Mouse (Mus musculus) stomach, postnatal 0 days (tissue): Measurements from ENCODE around the gene Sct. TPM values are rescaled to one million over a fixed set of nuclear protein-coding genes. Genes with fewer than 3 reads are reported as not detected.
A peak's percentile ranks its signal among the peaks of the same experiment; 100 is the strongest.

ENCODE experiments used
- ATAC-seq: fragments of 200-750 bp; cut with Nextera tagmentation; 2 replicates; pipeline ENCODE4 v1.8.0; 2017; ENCODE audit not compliant: low FRiP score, low TSS enrichment
- DNase-seq: peaks from one replicate; pipeline ENCODE4 v3.0.0-alpha.2; 2016; ENCODE audit warnings: low spot score
- H3K27ac ChIP-seq: fragments of 300-500 bp; sonication (generic); replicated peaks from 2 replicates; pipeline ENCODE4 v1.5.1; 2014; ENCODE audit warnings: mild to moderate bottlenecking, control low read depth
- H3K27me3 ChIP-seq: fragments of 300-500 bp; sonication (generic); 2 replicates; pipeline ENCODE4 v1.6.1; 2014; ENCODE audit warnings: low read length; ENCODE audit not compliant: control insufficient read depth, insufficient read depth
- H3K36me3 ChIP-seq: fragments of 300-500 bp; sonication (generic); 2 replicates; pipeline ENCODE4 v1.6.1; 2014; ENCODE audit warnings: low read length, mixed read lengths; ENCODE audit not compliant: control insufficient read depth, insufficient read depth
- H3K4me1 ChIP-seq: fragments of 300-500 bp; sonication (generic); replicated peaks from 2 replicates; pipeline ENCODE4 v1.6.1; 2014; ENCODE audit warnings: antibody characterized with exemption; ENCODE audit not compliant: control insufficient read depth, insufficient read depth
- H3K4me2 ChIP-seq: fragments of 300-500 bp; sonication (generic); replicated peaks from 2 replicates; pipeline ENCODE4 v1.6.1; 2014; ENCODE audit warnings: low read depth, mild to moderate bottlenecking, control low read depth, moderate library complexity
- H3K4me3 ChIP-seq: fragments of 300-500 bp; sonication (generic); 2 replicates; pipeline ENCODE4 v1.5.1; 2014; ENCODE audit warnings: low read depth, low read length, control low read depth
- H3K9ac ChIP-seq: fragments of 300-500 bp; sonication (generic); 2 replicates; pipeline ENCODE4 v1.6.1; 2014; ENCODE audit warnings: mild to moderate bottlenecking, low read length, control low read depth, mixed read lengths
- H3K9me3 ChIP-seq: fragments of 300-500 bp; sonication (generic); 2 replicates; pipeline ENCODE4 v1.6.1; 2016; ENCODE audit warnings: low read length; ENCODE audit not compliant: control insufficient read depth
- CTCF ChIP-seq: IDR thresholded peaks from 2 replicates; pipeline ENCODE4 v1.5.1; 2016; ENCODE audit warnings: antibody characterized with exemption, low read depth, mild to moderate bottlenecking, moderate library complexity
- EP300 ChIP-seq: optimal IDR thresholded peaks from 2 replicates; pipeline ENCODE3; 2016; ENCODE audit warnings: antibody characterized with exemption
- WGBS: fragments of 180-500 bp; shearing (Covaris S2); extraction: QIAGEN DNeasy Blood & Tissue Kit; methylation state at CpG from one replicate; pipeline ENCODE4 v1.1.7; 2014; 5-methylcytosine and 5-hydroxymethylcytosine counted together
- polyA plus RNA-seq: library from polyadenylated mRNA; unstranded; fragments of >200 nt; fragmentation: Nextera tagmentation; extraction: Ambion mirVana; gene quantifications from 2 replicates; pipeline ENCODE4 v1.2.1, GENCODE M21; 2015

Sct gene
- polyA plus RNA-seq, 1 experiment from 2014 or later: 2.2 TPM

DNA sequence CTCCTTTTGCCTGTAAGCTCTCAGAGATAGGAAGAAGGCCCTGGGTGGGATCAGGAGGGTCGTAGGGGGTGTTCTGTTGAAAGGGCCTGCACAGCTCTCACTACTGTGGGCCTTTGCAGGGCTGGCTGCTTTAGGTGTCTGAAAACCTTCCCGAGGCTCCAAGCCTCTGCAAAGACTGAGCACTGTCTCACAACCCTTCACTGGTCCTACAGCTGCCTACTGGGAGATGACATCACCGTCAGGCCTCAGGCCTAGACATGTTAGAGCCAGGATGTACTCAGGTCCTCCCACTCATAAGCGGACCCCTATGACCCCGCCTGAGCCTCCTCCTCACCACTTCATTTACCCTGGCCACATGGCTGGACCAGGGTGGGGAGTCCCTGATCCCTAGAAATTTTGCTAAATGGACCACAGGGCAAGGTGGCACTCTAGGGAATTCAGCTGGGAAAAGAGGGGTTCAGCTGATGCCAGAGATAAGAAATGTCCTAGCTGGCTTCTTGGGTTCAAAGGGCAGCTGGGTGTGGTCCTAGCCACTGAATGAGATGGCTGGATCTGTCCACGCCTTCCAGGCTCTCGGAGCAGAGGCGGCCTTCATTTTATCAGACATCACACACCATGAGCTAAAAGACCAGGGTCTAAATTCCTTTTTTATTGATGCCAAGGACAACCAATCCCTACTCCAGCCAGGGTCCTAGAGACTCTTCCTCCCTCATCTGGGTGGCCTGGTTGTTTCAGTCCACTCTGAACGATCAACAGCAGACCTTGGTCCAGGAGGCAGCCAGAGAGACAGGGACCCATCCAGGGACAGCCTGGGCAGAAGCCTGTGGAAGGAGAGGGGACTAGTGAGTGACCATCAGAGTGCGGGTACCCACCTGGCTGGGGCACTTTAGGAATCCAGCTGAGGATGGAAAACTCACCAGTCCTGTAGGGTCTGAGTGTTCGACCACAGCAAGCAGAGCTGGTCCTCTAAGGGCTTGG, 943 bp downstream of the Sct start:
- H3K36me3 ChIP-seq: no peaks in the 10 kb centered on the region
- TF ChIP-seq CTCF (no peak), EP300 (no peak)
- no peaks in the 10 kb centered on the region for H3K9me3 ChIP-seq
- DNase-seq (no peak), ATAC-seq (no peak)
- H3K27ac ChIP-seq: no peak overlapping the region
- WGBS: 75% methylated on average over 11 of the region's 11 CpGs
- H3K27me3 ChIP-seq: no peaks in the 10 kb centered on the region
- H3K4me3 ChIP-seq: no peak overlapping the region
- H3K9ac ChIP-seq: no peak overlapping the region
- H3K4me2 ChIP-seq: peak overlapping the region; percentile 81; the same call in 1 of the 2 replicates
- 0 out of 2 replicates have a peak, but pooled peaks cover 3% of the 10 kb centered on the region for H3K4me1 ChIP-seq

DNA sequence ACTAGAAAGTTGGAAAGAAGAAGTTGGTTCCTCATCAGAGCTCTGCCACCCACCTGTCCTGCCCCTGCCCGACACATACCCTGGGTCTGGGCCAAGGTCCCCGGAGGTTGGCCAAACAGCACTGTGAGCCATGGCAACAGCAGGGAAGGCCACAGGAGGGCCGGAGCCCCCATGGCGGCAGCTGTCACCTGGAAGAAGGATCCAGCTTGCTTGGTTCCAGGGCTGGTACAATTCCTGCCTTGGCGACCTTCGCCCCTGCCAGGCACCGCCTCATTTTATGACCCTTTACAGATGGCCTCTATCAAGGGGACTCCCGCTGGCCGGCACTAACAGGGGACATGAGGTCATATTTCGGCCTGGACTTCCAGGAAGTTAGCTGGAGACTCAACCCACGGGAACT, 2.4 kb downstream of the Sct start, which contains the start of gene Cdhr5:
Gene Cdhr5 (minus strand): TSS at position 241 of the 400 bp plus-strand sequence.
- 65% methylated on average over 11 of the region's 11 CpGs for WGBS
- H3K27ac ChIP-seq: no peak within 1 kb of the TSS
- no peaks in the 10 kb centered on the region for H3K9me3 ChIP-seq
- 0 out of 2 replicates have a peak, but pooled peaks cover 3% of the 10 kb centered on the region for H3K4me1 ChIP-seq
- no peak within 1 kb of the TSS for H3K4me3 ChIP-seq
- no peaks in the 10 kb centered on the region for H3K36me3 ChIP-seq
- H3K4me2 ChIP-seq: no peak within 1 kb of the TSS
- ATAC-seq: no peak; the same call in 1 of the 2 replicates
- no peak within 1 kb of the TSS for H3K9ac ChIP-seq
- no peak for TF ChIP-seq EP300
- no peak for TF ChIP-seq CTCF
- H3K27me3 ChIP-seq: no peaks in the 10 kb centered on the region
- peak; percentile 41 for DNase-seq

DNA sequence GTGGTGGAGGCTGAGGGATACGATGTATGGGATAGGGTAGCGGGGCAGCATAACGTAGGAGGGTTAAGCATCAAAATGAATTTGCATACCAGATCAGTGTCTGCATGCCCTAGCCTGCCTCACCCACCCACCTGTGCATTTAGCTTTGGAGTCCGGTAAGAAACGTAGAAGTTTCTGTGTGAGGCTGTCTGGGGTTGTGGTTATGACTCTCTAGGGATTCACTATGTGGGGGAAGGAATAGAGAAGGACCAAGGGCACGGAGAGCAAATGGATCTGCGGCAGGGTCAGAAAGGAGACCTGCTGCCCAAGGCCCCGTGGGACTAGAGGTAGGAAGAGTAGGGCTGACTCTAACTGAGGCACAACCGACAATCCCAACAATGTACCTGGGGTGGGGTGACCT, 3.6 kb downstream of the Sct start:
- ATAC-seq (no peak), DNase-seq (no peak)
- Histone ChIP-seq H3K36me3 (no peaks in the 10 kb centered on the region), H3K27me3 (no peaks in the 10 kb centered on the region), H3K9ac (no peak overlapping the region), H3K4me2 (no peak overlapping the region), H3K4me1 (0 out of 2 replicates have a peak, but pooled peaks cover 3% of the 10 kb centered on the region), H3K27ac (no peak overlapping the region), H3K9me3 (no peaks in the 10 kb centered on the region), H3K4me3 (no peak overlapping the region)
- TF ChIP-seq EP300: no peak
- no peak for TF ChIP-seq CTCF
- 70% methylated on average over 9 of the region's 9 CpGs for WGBS

DNA sequence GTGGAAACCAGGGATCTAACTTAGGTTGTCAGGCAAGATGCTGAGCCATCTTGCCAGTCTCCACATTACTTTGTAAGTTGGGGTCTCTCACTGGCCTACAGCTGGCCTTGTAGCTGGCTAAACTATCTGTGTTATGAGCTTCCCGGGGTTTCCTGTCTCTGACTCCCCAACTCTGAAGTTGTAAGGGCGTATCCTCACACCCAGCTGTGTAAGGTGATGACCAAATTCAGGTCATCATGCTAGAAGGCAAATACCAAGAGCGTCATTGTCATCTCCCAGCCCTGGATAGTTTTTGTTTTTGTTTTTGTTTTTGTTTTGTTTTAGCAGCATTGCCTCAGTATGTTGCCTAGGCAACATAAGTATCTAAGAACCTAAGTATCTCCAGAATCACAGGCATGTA, 8.3 kb downstream of the Sct start:
- no peak overlapping the region for H3K27ac ChIP-seq

DNA sequence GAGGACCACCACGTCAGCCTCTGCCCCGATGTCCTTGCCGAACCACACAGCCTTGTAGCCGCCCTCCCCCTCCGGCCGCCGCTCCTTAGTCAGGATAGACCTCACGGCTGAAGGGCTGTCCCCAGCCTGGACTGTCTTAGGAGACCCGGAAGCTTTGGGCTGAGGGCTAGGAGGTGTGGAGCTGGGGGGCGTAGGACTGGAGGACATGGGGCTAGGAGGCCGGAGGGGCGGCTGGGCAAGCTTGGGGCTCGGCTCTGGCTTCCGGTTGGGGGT, 9.7 kb downstream of the Sct start:
- no peaks in the 10 kb centered on the region for H3K27me3 ChIP-seq
- H3K36me3 ChIP-seq: no peaks in the 10 kb centered on the region
- H3K27ac ChIP-seq: no peak overlapping the region
- ATAC-seq: no peak
- H3K9ac ChIP-seq: no peak overlapping the region
- WGBS: 80% methylated on average over 14 of the region's 14 CpGs
- no peaks in the 10 kb centered on the region for H3K9me3 ChIP-seq
- H3K4me1 ChIP-seq: no peaks in the 10 kb centered on the region
- no peak for TF ChIP-seq CTCF
- H3K4me2 ChIP-seq: no peak overlapping the region
- no peak for DNase-seq
- H3K4me3 ChIP-seq: no peak overlapping the region

More for the DNA sequence above, 8.3 kb downstream of the Sct start:
- TF ChIP-seq EP300: no peak
- TF ChIP-seq CTCF: no peak
- H3K36me3 ChIP-seq: no peaks in the 10 kb centered on the region
- H3K9ac ChIP-seq: no peak overlapping the region
- no peak for DNase-seq
- no peaks in the 10 kb centered on the region for H3K4me1 ChIP-seq
- H3K4me3 ChIP-seq: no peak overlapping the region
- 87% methylated on average over 3 of the region's 3 CpGs for WGBS
- no peaks in the 10 kb centered on the region for H3K9me3 ChIP-seq
- H3K27me3 ChIP-seq: no peaks in the 10 kb centered on the region
- ATAC-seq: no peak
- no peak overlapping the region for H3K4me2 ChIP-seq
